Mouse (Mus musculus) ES-E14 (cell line): Measurements from ENCODE around the gene Ube2i. TPM values are rescaled to one million over a fixed set of nuclear protein-coding genes. Genes with fewer than 3 reads are reported as not detected.
A peak's percentile ranks its signal among the peaks of the same experiment; 100 is the strongest.
"Not testable (repeated sequence)": the region's sequence is repeated elsewhere in the genome, so short reads cannot be mapped to it uniquely, and the experiment has no call there.

ENCODE experiments used
- DNase-seq: peaks from one replicate; pipeline ENCODE4 v3.0.0-alpha.2; 2013; ENCODE audit warnings: low read depth, low spot score
- H3K27ac ChIP-seq: 2 replicates; pipeline ENCODE4 v1.5.1; 2012; ENCODE audit warnings: low read depth, mild to moderate bottlenecking, low read length, moderate library complexity, mixed read lengths; ENCODE audit not compliant: poor library complexity, insufficient read depth, severe bottlenecking
- H3K36me3 ChIP-seq: 2 replicates; pipeline ENCODE4 v1.6.1; 2012; ENCODE audit warnings: mild to moderate bottlenecking, low read length, moderate library complexity, mixed read lengths; ENCODE audit not compliant: control insufficient read depth, poor library complexity, insufficient read depth, severe bottlenecking
- H3K4me1 ChIP-seq, 2 experiments: fragments of 150-350 bp in 1 of 2; sonication (generic) in 1 of 2; 2 replicates each; pipeline ENCODE4 v1.6.1; 2012; ENCODE audit warnings: low read length in 2 of 2, mild to moderate bottlenecking in 1 of 2, mixed read lengths in 1 of 2; ENCODE audit not compliant: control insufficient read depth in 2 of 2, insufficient read depth in 2 of 2, poor library complexity in 1 of 2
- H3K4me3 ChIP-seq, 2 experiments: fragments of 150-350 bp in 1 of 2; sonication (generic) in 1 of 2; 2 replicates each; pipeline ENCODE4 v1.5.1; 2012; ENCODE audit warnings: low read length in 2 of 2, low read depth in 1 of 2, mild to moderate bottlenecking in 1 of 2, mixed read lengths in 1 of 2; ENCODE audit not compliant: insufficient read depth in 1 of 2, poor library complexity in 1 of 2, severe bottlenecking in 1 of 2
- H3K9ac ChIP-seq: 2 replicates; pipeline ENCODE4 v1.6.1; 2012; ENCODE audit warnings: low read depth, mild to moderate bottlenecking, low read length, mixed read lengths; ENCODE audit not compliant: poor library complexity, insufficient read depth, severe bottlenecking
- H3K9me3 ChIP-seq: fragments of 150-350 bp; sonication (generic); 2 replicates; pipeline ENCODE4 v1.6.1; 2012; ENCODE audit warnings: low read depth, mild to moderate bottlenecking, low read length; ENCODE audit not compliant: control insufficient read depth, insufficient read depth
- CHD2 ChIP-seq: IDR thresholded peaks from 2 replicates; pipeline ENCODE4 v1.6.1; 2014; ENCODE audit warnings: mild to moderate bottlenecking, low read depth, low read length, inconsistent platforms
- HCFC1 ChIP-seq: IDR thresholded peaks from 2 replicates; pipeline ENCODE4 v1.6.1; 2012; ENCODE audit warnings: low read length, inconsistent platforms, borderline replicate concordance; ENCODE audit not compliant: insufficient read depth
- MAFK ChIP-seq: IDR thresholded peaks from 2 replicates; pipeline ENCODE4 v1.6.1; 2014; ENCODE audit warnings: mild to moderate bottlenecking, low read depth, low read length, inconsistent platforms; ENCODE audit not compliant: insufficient read depth
- ZNF384 ChIP-seq: IDR thresholded peaks from 2 replicates; pipeline ENCODE4 v1.6.1; 2012; ENCODE audit warnings: low read depth, low read length, inconsistent platforms
- in situ Hi-C, 2 experiments: fragments of 600-800 bp; cut with MboI; formaldehyde crosslinking; loops; one replicate each; pipeline ENCODE4 v1.15.1; 2025; ENCODE audit warnings: low sequenced_read_pairs in 2 of 2, inconsistent platforms in 1 of 2; ENCODE audit not compliant: unreplicated experiment in 2 of 2
- total RNA-seq: library from RNA; depleted of rRNA; stranded (reverse); fragments of 300-350 nt; gene quantifications from 2 replicates; pipeline ENCODE4 v1.2.3, GENCODE M21; 2012

Ube2i gene
- total RNA-seq, 1 experiment = 443 TPM

DNA sequence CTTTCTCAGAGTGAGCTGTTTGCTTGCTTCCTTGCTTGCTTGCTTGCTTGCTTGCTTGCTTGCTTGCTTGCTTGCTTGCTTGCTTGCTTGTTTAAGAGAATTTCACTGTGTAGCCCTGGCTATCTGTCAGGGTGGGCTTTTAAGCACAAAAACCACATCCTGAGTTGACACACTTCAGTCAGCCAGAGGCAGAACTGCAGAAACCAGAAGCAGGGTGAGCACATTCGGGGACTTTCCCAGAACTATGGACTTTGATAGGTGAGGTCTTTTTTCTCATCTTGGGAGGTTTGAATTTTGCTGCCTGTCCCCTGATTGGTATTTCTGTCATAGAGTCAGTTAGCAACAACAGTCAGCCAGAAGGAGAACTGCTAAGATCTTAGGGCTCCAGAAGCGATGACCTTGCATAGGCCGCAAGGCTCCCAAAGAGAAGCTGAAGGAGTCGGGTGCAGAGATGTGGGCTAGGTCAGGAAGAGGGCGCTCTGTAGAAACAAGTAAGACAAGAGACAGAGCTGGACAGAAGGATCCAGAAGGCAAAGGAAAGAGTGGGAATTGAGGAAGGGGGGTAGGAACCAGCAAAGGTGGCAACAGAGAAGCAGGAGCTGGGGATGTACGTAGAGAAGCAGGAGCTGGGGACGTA is 49.7 kb downstream of the Ube2i start:
- no peaks in the 10 kb centered on the region for H3K9me3 ChIP-seq
- H3K9ac ChIP-seq = no peak overlapping the region
- peaks cover 2 to 8% of the 10 kb centered on the region in 2 experiments; a peak in 1 of 4 replicates for H3K4me1 ChIP-seq
- H3K4me3 ChIP-seq = no peak overlapping the region
- DNase-seq = no peak
- H3K27ac ChIP-seq = no peak overlapping the region
- peaks cover 11% of the 10 kb centered on the region; the same call in 1 of the 2 replicates for H3K36me3 ChIP-seq
- in situ Hi-C loops = no loop called here
- TF ChIP-seq HCFC1 (no peak), MAFK (no peak), ZNF384 (no peak)

DNA sequence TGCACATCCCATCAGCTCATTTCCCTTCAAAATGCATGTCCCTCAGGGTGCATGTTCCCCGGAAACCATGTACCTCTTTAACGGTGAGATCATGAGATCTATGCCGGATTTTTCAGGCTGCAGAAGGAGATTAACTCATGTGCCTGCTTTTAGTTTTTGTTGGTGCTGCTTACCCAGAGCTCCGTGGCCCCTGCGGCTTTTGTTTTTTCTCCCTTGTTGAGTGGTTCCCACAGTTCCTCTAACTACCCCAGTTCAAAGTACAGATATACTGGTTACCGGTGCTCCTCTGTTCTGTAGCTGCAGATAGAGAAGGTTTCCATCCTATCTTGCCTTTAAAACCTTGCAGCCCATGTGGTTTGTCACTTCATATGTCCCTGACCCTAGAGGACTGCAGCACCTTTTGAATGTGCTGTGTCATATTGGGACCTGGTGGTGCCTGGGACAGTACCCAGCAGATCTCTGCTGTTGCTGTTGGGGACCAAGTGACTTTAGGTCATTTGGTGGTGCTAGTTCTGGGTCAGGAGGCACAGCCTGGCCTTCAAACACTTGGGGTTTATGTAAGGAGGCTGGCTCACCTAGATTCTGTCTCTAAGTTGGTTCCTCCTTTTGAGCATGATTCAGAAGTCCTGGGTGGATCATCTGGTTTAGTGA is 51.3 kb downstream of the Ube2i start:
- DNase-seq = no peak
- Histone ChIP-seq H3K27ac (no peak overlapping the region), H3K4me1 (peaks cover 2 to 8% of the 10 kb centered on the region in 2 experiments; a peak in 1 of 4 replicates), H3K36me3 (peaks cover 7% of the 10 kb centered on the region; the same call in 1 of the 2 replicates), H3K9ac (peak overlapping the region; percentile 55), H3K9me3 (no peaks in the 10 kb centered on the region), H3K4me3 (peak overlapping the region; percentile 23 to 40)
- no peak for TF ChIP-seq CHD2
- no peak for TF ChIP-seq MAFK
- TF ChIP-seq ZNF384 = no peak
- in situ Hi-C loops = no loop called here

DNA sequence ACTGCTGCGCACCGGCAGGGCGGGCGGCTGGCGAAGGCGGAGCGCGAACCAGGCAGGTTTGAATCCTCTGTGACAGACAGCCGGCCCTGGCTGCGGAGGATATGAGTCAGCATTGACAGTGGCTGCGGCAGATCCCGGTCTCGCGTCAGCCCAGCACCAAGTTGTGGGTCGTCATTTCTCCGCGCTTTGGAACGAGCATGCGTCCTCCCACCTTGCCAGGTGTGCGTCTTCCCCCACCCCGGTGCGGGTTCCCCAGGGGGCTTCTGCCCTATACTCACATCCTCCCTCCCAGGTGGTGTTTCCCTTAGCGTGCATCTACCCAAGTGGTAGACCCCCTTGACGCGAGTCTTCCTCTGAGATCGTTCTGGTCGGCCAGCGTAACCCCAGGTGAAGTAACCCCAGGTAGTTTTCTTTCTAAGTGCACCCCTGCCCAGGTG is 51.9 kb downstream of the Ube2i start:
- H3K27ac ChIP-seq, in situ Hi-C loops, H3K9me3 ChIP-seq, H3K4me1 ChIP-seq, DNase-seq, H3K36me3 ChIP-seq: not testable (repeated sequence)
- H3K9ac ChIP-seq = peak overlapping the region; percentile 55
- TF ChIP-seq MAFK = peak; percentile 4; the same call in 1 of the 2 replicates
- peak overlapping the region; percentile 23 to 40 for H3K4me3 ChIP-seq

DNA sequence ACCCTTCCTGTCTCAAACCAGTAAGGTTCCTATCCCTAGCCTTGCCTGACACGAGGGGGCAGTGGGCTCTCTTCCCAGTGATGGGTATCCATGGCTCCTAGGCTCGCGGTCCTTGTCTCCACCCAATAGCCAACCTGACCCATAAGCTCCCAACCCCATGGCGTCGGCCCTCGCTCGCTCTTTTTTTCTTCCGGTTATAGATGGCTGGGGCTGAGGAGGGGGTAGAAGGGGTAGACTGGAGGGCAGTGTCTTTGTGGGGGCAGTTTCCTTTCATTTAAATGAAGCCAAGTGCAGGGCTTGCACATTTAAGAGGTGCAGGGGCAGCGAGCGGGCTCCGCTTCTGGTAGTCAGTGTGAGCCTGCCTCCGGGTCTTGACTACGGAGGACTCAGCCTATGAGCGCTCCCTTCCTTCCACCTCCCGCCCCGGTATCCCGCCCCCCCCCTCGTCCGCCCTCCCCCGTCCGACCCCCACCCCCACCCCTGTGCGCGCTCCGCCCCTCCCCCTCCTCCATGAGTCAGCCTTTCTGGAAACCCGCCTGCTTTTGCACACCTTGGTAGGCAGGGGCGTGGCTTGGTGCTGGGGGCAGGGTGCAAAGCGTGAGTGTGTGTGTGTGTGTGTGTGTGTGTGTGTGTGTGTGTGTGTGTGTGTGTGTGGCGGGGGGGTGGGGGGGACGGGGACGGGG is 52.5 kb downstream of the Ube2i start:
- Histone ChIP-seq H3K9ac (peak overlapping the region; percentile 74), H3K9me3 (no peaks in the 10 kb centered on the region), H3K27ac (0 out of 2 replicates have a peak overlapping the region, but pooled peaks have one; percentile 57), H3K4me1 (peaks cover 2 to 8% of the 10 kb centered on the region in 2 experiments; a peak in 1 of 4 replicates), H3K4me3 (peak overlapping the region; percentile 66 to 72), H3K36me3 (peaks cover 7% of the 10 kb centered on the region; the same call in 1 of the 2 replicates)
- DNase-seq = peak; percentile 40
- in situ Hi-C loops = no loop called here
- peak; percentile 84 for TF ChIP-seq MAFK
- TF ChIP-seq HCFC1 = peak; percentile 14; the same call in 1 of the 2 replicates
- no peak for TF ChIP-seq ZNF384
